Mouse (Mus musculus) gastrocnemius, adult 2 months (tissue): Measurements from ENCODE around the gene Axin2. TPM values are rescaled to one million over a fixed set of nuclear protein-coding genes. Genes with fewer than 3 reads are reported as not detected.

ENCODE experiments used
- DNase-seq: peaks from one replicate; pipeline ENCODE4 v3.0.0; 2022
- H3K27ac ChIP-seq: fragments of 200-600 bp; 2 replicates; pipeline ENCODE4 v1.8.1; 2022; ENCODE audit warnings: mild to moderate bottlenecking
- H3K4me3 ChIP-seq: fragments of 200-600 bp; 2 replicates; pipeline ENCODE4 v1.8.1; 2022; ENCODE audit warnings: mild to moderate bottlenecking, moderate library complexity
- CTCF ChIP-seq: fragments of 200-600 bp; IDR thresholded peaks from 2 replicates; pipeline ENCODE4 v1.8.1; 2022; ENCODE audit warnings: antibody characterized with exemption, mild to moderate bottlenecking, moderate library complexity
- intact Hi-C: fragments of 180-260 bp; cut with DNase I; formaldehyde crosslinking; loops from one replicate; pipeline ENCODE4 v1.15.1; 2025
- total RNA-seq, 2 experiments: library from RNA; stranded (reverse); gene quantifications; 2 replicates each; pipeline ENCODE4 v1.2.3; 2021

Gene Axin2
- total RNA-seq, 2 experiments from 2014 or later = 8.5 to 9.3 TPM

GRCm38 (mm10) chr11:108891871-108892380, 28.2 kb upstream of the Axin2 start:
- no peak for DNase-seq
- Histone ChIP-seq H3K4me3 (peak overlapping the region; percentile 67), H3K27ac (peak overlapping the region; percentile 70)
- intact Hi-C loops = no loop called here
- TF ChIP-seq CTCF = no peak

GRCm38 (mm10) chr11:108892406-108892805, 27.7 kb upstream of the Axin2 start:
- no peak overlapping the region for H3K4me3 ChIP-seq
- no peak overlapping the region for H3K27ac ChIP-seq
- intact Hi-C loops = no loop called here
- DNase-seq = no peak
- no peak for TF ChIP-seq CTCF

GRCm38 (mm10) chr11:108893232-108893790, 26.8 kb upstream of the Axin2 start:
- TF ChIP-seq CTCF = no peak
- Histone ChIP-seq H3K4me3 (no peak overlapping the region), H3K27ac (no peak overlapping the region)
- no peak for DNase-seq
- intact Hi-C loops = no loop called here

- Histone ChIP-seq H3K4me3 (no peak overlapping the region), H3K27ac (no peak overlapping the region)
- intact Hi-C loops = no loop called here
- DNase-seq = no peak
- no peak for TF ChIP-seq CTCF
Observed at GRCm38 (mm10) chr11:108893855-108894510, 26.2 kb upstream of the Axin2 start.

- no peak for TF ChIP-seq CTCF
- no peak for DNase-seq
- intact Hi-C loops = no loop called here
- Histone ChIP-seq H3K27ac (no peak overlapping the region), H3K4me3 (no peak overlapping the region)
Observed at GRCm38 (mm10) chr11:108897034-108897433, 23.1 kb upstream of the Axin2 start.

GRCm38 (mm10) chr11:108898063-108898462, 22.1 kb upstream of the Axin2 start:
- no peak overlapping the region for H3K27ac ChIP-seq
- intact Hi-C loops = no loop called here
- H3K4me3 ChIP-seq = no peak overlapping the region
- TF ChIP-seq CTCF = no peak
- DNase-seq = no peak

GRCm38 (mm10) chr11:108898483-108898882, 21.7 kb upstream of the Axin2 start:
- intact Hi-C loops = no loop called here
- no peak for TF ChIP-seq CTCF
- no peak for DNase-seq
- H3K4me3 ChIP-seq = no peak overlapping the region
- no peak overlapping the region for H3K27ac ChIP-seq

- peak; percentile 84 for DNase-seq
- no peak for TF ChIP-seq CTCF
Observed at GRCm38 (mm10) chr11:108900718-108901488, 19.2 kb upstream of the Axin2 start.

GRCm38 (mm10) chr11:108901670-108902069, 18.5 kb upstream of the Axin2 start:
- no peak for TF ChIP-seq CTCF
- peak; percentile 28 for DNase-seq

More at GRCm38 (mm10) chr11:108900718-108901488, 19.2 kb upstream of the Axin2 start:
- Histone ChIP-seq H3K4me3 (no peak overlapping the region), H3K27ac (no peak overlapping the region)
- intact Hi-C loops = no loop called here

GRCm38 (mm10) chr11:108902303-108902702, 17.8 kb upstream of the Axin2 start:
- H3K27ac ChIP-seq = no peak overlapping the region
- DNase-seq = no peak
- no peak overlapping the region for H3K4me3 ChIP-seq
- intact Hi-C loops = no loop called here
- no peak for TF ChIP-seq CTCF

More at GRCm38 (mm10) chr11:108901670-108902069, 18.5 kb upstream of the Axin2 start:
- Histone ChIP-seq H3K27ac (no peak overlapping the region), H3K4me3 (no peak overlapping the region)
- intact Hi-C loops = no loop called here

GRCm38 (mm10) chr11:108906590-108907254, 13.4 kb upstream of the Axin2 start:
- intact Hi-C loops = no loop called here
- TF ChIP-seq CTCF = no peak

GRCm38 (mm10) chr11:108909396-108910195, 10.6 kb upstream of the Axin2 start:
- DNase-seq = no peak
- Histone ChIP-seq H3K27ac (no peak overlapping the region), H3K4me3 (peak overlapping the region; percentile 50)
- intact Hi-C loops = no loop called here
- no peak for TF ChIP-seq CTCF

More at GRCm38 (mm10) chr11:108906590-108907254, 13.4 kb upstream of the Axin2 start:
- Histone ChIP-seq H3K27ac (no peak overlapping the region), H3K4me3 (no peak overlapping the region)
- DNase-seq = no peak
